In genomic region chr13:51845591-51846191, GRCm38 (mm10) we compare ENCODE assay signal across 8 mouse cellular contexts. TPM values are rescaled to one million over a fixed set of nuclear protein-coding genes. Genes with fewer than 3 reads are reported as not detected.
DNase-seq lines count a peak whose midpoint lies in the region; ATAC-seq and TF ChIP-seq lines count a peak whose summit lies in the region.

No protein-coding gene starts in this region.

- H3K4me3 ChIP-seq in hindbrain, postnatal 0 days (ENCODE audit: low read length): peak overlapping the region; percentile 67
- peak overlapping the region; percentile 93 for H3K4me3 ChIP-seq in left cerebral cortex, adult 2 months

- peaks cover 28% of the 10 kb centered on the region for H3K27me3 ChIP-seq in hindbrain, postnatal 0 days (ENCODE audit: insufficient read depth, low read length)

- peak overlapping the region; percentile 82 for H3K27ac ChIP-seq in hindbrain, postnatal 0 days
- H3K27ac ChIP-seq in left cerebral cortex, adult 2 months: peak overlapping the region; percentile 69

- H3K9me3 ChIP-seq in hindbrain, postnatal 0 days (ENCODE audit: low read length): no peaks in the 10 kb centered on the region

- H3K4me1 ChIP-seq in hindbrain, postnatal 0 days (ENCODE audit: insufficient read depth, low read length): peaks cover 12% of the 10 kb centered on the region; the same call in 1 of the 2 replicates

- H3K36me3 ChIP-seq in hindbrain, postnatal 0 days (ENCODE audit: insufficient read depth, low read length): no peaks in the 10 kb centered on the region

- peak overlapping the region; percentile 99 for H3K4me2 ChIP-seq in hindbrain, postnatal 0 days (ENCODE audit: low read depth, low read length)

- peak; percentile 42; the same call in 1 of the 2 replicates for ATAC-seq in hindbrain, postnatal 0 days
- ATAC-seq in megakaryocyte, adult 5-6 weeks (ENCODE audit: poor library complexity, severe bottlenecking): peak; percentile 19

- TF ChIP-seq CTCF in hindbrain, postnatal 0 days (IDR thresholded peaks at IDR 0.05; ENCODE audit: low read depth): peak; percentile 75
- peak; percentile 78 for TF ChIP-seq CTCF in left cerebral cortex, adult 2 months (IDR thresholded peaks at IDR 0.05)

- peak overlapping the region; percentile 51; the same call in 1 of the 2 replicates for H3K9ac ChIP-seq in hindbrain, postnatal 0 days (replicated peaks; ENCODE audit: low read length)

- DNase-seq in NIH3T3 (ENCODE audit: low read depth): peak; percentile 86
- DNase-seq in cerebellum, postnatal 14 days: peak; percentile 90 to 91
- DNase-seq in gastrocnemius, adult 18-20 months (ENCODE audit: low spot score): peak; percentile 89
- peak; percentile 88 for DNase-seq in hindbrain, postnatal 0 days (ENCODE audit: low spot score)
- peak; percentile 74 to 86 for DNase-seq in left cerebral cortex, adult 2 months (ENCODE audit: extremely low spot score in 1 of 2, low spot score in 2 of 2)
- peak; percentile 79 to 83 for DNase-seq in right cerebral cortex, adult 2 months (ENCODE audit: low spot score in 2 of 2)
- peak; percentile 51 for DNase-seq in urinary bladder, postnatal 10 days (ENCODE audit: low spot score)

- intact Hi-C loops in left cerebral cortex, adult 2 months (cut with DNase I): loop anchor here (1.0 to 5.0 kb wide), 4 partner anchors 127 to 309 kb away; no protein-coding TSS in a partner anchor

- 0% methylated on average over 45 of the region's 45 CpGs for WGBS in hindbrain, postnatal 0 days

RNA-seq across cellular contexts. Expression of gene Gadd45g, which starts 0.8 kb away (rescaled TPM):
- total RNA-seq in gastrocnemius, adult 18-20 months (2021): 100 to 1,000 TPM in 1 of 2 experiments, 10 to 100 TPM in 1; 43.0 to 114 TPM
- 18.3 and 19.0 TPM in 2 replicates for total RNA-seq in hindbrain, postnatal 0 days (2014; rRNA removed)
- polyA plus RNA-seq in hindbrain, postnatal 0 days (2015; fragmentation: Nextera tagmentation; extraction: Ambion mirVana): 38.6 and 43.3 TPM in 2 replicates
- 10 to 100 TPM; 16.7 to 29.3 TPM for total RNA-seq in left cerebral cortex, adult 2 months (2021)
- 2.6 and 4.4 TPM in 2 replicates for total RNA-seq in megakaryocyte, adult 5-6 weeks (2015)
- total RNA-seq in megakaryocyte, adult 5-6 weeks (2017): 8.7 and 11.2 TPM in 2 replicates

RNA-seq across cellular contexts. Expression of gene Sema4d, which starts 52.1 kb away (rescaled TPM):
- total RNA-seq in gastrocnemius, adult 18-20 months (2021): 100 to 1,000 TPM; 118 to 125 TPM
- total RNA-seq in hindbrain, postnatal 0 days (2014; rRNA removed): 19.7 and 33.1 TPM in 2 replicates
- polyA plus RNA-seq in hindbrain, postnatal 0 days (2015; fragmentation: Nextera tagmentation; extraction: Ambion mirVana): 13.7 and 15.0 TPM in 2 replicates
- total RNA-seq in left cerebral cortex, adult 2 months (2021): 10 to 100 TPM; 69.0 to 83.6 TPM
- 99.8 and 110 TPM in 2 replicates for total RNA-seq in megakaryocyte, adult 5-6 weeks (2015)
- 54.1 and 66.6 TPM in 2 replicates for total RNA-seq in megakaryocyte, adult 5-6 weeks (2017)

Comparison
In these comparisons a context has a peak if more than half of its experiments do, and no peak if none do; other contexts are left out.
1. Peak in every context shown above with its lines: DNase-seq, ATAC-seq, H3K4me3 ChIP-seq and H3K27ac ChIP-seq.